Mouse (Mus musculus): Measurements from ENCODE around the gene Rpl38.

GRCm38 (mm10) chr11:114655350-114656008 lies 12.8 kb upstream of the Rpl38 start:
- no peak for TF ChIP-seq POLR2A (IDR thresholded peaks at IDR 0.05; ENCODE audit: insufficient read depth, low read length)
- no peak for TF ChIP-seq EP300 (IDR thresholded peaks at IDR 0.05; ENCODE audit: insufficient read depth, low read depth, low read length)
- TF ChIP-seq CTCF (IDR thresholded peaks at IDR 0.05; ENCODE audit: low read depth, low read length): no peak
